Mouse (Mus musculus) MEL (cell line): ENCODE results near the gene Oprl1.

Experiments used
- NELFE ChIP-seq: IDR thresholded peaks from 2 replicates; pipeline ENCODE4 v1.6.1; 2011; ENCODE audit warnings: low read depth, low read length, improper control_type of control experiment
- TAL1 ChIP-seq: IDR thresholded peaks from 2 replicates; pipeline ENCODE4 v1.6.1; 2012; ENCODE audit warnings: mild to moderate bottlenecking, inconsistent platforms, low read length, moderate library complexity, mixed read lengths

DNA sequence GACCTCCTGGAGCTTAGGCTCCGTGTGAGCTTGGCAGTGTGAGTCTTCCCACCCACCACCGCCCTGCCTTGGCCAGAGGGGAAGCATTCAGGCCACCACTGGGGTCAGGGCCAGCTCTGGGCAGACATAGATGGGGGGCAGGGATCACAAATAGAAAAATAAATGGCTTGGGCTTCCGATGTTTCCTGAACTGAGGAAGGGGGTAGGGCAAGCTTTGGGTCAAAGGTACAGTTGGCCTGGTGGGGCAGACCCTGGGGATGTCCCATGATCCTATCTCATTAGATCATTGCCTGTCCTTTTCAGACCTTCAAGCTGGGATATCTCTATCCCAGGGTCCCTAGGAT, 37.1 kb upstream of the Oprl1 start:
- TF ChIP-seq NELFE: no peak
- TF ChIP-seq TAL1: no peak
